Mouse (Mus musculus): ENCODE results near the gene Kiss1r. TPM values are rescaled to one million over a fixed set of nuclear protein-coding genes. Genes with fewer than 3 reads are reported as not detected.
"Not testable (repeated sequence)": the region's sequence is repeated elsewhere in the genome, so short reads cannot be mapped to it uniquely, and the experiment has no call there.

Gene Kiss1r
- polyA plus RNA-seq, 1 experiment from 2014 or later: 0.68 TPM

- Histone ChIP-seq H3K36me3 (ENCODE audit: control insufficient read depth, insufficient read depth, low read length) (no peaks in the 10 kb centered on the region), H3K9ac (ENCODE audit: low read depth, low read length) (0 out of 2 replicates have a peak overlapping the region, but pooled peaks have one; percentile 2), H3K9me3 (ENCODE audit: control insufficient read depth, low read length) (no peaks in the 10 kb centered on the region), H3K4me3 (ENCODE audit: low read length) (no peak overlapping the region), H3K4me2 (ENCODE audit: low read depth, low read length) (no peak overlapping the region), H3K27ac (ENCODE audit: low read length) (no peak overlapping the region), H3K27me3 (replicated peaks; ENCODE audit: control insufficient read depth, insufficient read depth, low read length) (0 out of 2 replicates have a peak, but pooled peaks cover 3% of the 10 kb centered on the region), H3K4me1 (ENCODE audit: control insufficient read depth, insufficient read depth, low read length) (peaks cover 28% of the 10 kb centered on the region)
- ATAC-seq: 0 out of 2 replicates have a peak, but pooled peaks have one; percentile 31
- 14% methylated on average over 9 of the region's 9 CpGs for WGBS
Observed at GRCm38 (mm10) chr10:79880721-79881120, 36.0 kb upstream of the Kiss1r start.

- Histone ChIP-seq H3K36me3 (ENCODE audit: control insufficient read depth, insufficient read depth, low read length) (no peaks in the 10 kb centered on the region), H3K27ac (ENCODE audit: low read length) (no peak overlapping the region), H3K4me2 (ENCODE audit: low read depth, low read length) (peak overlapping the region; percentile 53), H3K4me1 (ENCODE audit: control insufficient read depth, insufficient read depth, low read length) (peaks cover 26% of the 10 kb centered on the region), H3K9me3 (ENCODE audit: control insufficient read depth, low read length) (no peaks in the 10 kb centered on the region), H3K9ac (ENCODE audit: low read depth, low read length) (peak overlapping the region; percentile 49; the same call in 1 of the 2 replicates), H3K4me3 (ENCODE audit: low read length) (no peak overlapping the region; the same call in 1 of the 2 replicates), H3K27me3 (replicated peaks; ENCODE audit: control insufficient read depth, insufficient read depth, low read length) (0 out of 2 replicates have a peak, but pooled peaks cover 3% of the 10 kb centered on the region)
- peak; percentile 27; the same call in 1 of the 2 replicates for ATAC-seq
- WGBS: 7% methylated on average over 22 of the region's 22 CpGs
Observed at GRCm38 (mm10) chr10:79881981-79882380, 34.8 kb upstream of the Kiss1r start.

DNA sequence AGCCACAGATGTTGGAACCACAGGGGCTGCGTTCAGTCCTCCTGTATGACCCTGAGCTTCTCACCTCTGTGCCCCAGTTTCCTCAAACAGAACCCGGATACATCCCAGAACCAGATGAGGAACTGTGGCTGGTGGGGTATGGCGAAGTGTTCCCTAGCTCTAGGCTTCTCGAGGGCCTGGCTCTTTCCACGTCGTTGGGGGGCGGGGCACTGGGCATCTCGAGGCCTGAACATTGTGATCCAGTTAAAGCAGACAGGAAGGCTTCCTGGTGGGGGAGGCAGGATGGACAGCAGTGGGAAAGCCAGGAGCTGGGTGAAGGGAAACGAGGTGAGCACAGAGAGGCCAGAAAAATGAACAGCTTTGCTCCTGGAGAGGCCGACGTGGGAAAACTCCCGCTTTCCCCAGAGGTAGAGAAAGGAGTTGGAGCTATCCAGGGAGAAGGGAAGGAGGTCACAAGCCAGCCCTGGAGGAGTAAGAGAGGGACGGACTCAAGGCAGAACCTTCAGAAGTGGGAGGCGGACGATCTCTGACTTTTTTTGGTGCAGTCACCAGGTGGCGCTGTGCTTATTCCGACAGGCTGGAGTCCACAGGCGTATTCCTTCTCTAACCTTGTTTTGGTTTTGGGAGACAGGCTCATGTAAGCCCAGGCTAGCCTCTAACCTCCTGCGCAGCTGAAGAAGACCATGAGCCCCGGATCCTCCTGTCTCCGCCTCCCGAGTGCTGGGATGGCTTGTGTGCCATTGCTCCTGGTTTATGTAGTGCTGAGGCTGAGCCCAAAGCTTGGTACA, 33.3 kb upstream of the Kiss1r start:
- H3K4me2 ChIP-seq (ENCODE audit: low read depth, low read length): no peak overlapping the region

GRCm38 (mm10) chr10:79884446-79884845, 32.3 kb upstream of the Kiss1r start:
- Histone ChIP-seq H3K9me3 (ENCODE audit: control insufficient read depth, low read length) (no peaks in the 10 kb centered on the region), H3K36me3 (ENCODE audit: control insufficient read depth, insufficient read depth, low read length) (no peaks in the 10 kb centered on the region), H3K9ac (ENCODE audit: low read depth, low read length) (no peak overlapping the region), H3K4me2 (ENCODE audit: low read depth, low read length) (no peak overlapping the region), H3K4me1 (ENCODE audit: control insufficient read depth, insufficient read depth, low read length) (peaks cover 23% of the 10 kb centered on the region), H3K4me3 (ENCODE audit: low read length) (no peak overlapping the region), H3K27me3 (replicated peaks; ENCODE audit: control insufficient read depth, insufficient read depth, low read length) (0 out of 2 replicates have a peak, but pooled peaks cover 3% of the 10 kb centered on the region), H3K27ac (ENCODE audit: low read length) (no peak overlapping the region)
- ATAC-seq: no peak
- 66% methylated on average over 4 of the region's 4 CpGs for WGBS

More for the DNA sequence above, 33.3 kb upstream of the Kiss1r start:
- Histone ChIP-seq H3K4me3 (ENCODE audit: low read length) (no peak overlapping the region), H3K4me1 (ENCODE audit: control insufficient read depth, insufficient read depth, low read length) (peaks cover 24% of the 10 kb centered on the region), H3K27me3 (replicated peaks; ENCODE audit: control insufficient read depth, insufficient read depth, low read length) (0 out of 2 replicates have a peak, but pooled peaks cover 3% of the 10 kb centered on the region), H3K36me3 (ENCODE audit: control insufficient read depth, insufficient read depth, low read length) (no peaks in the 10 kb centered on the region), H3K27ac (ENCODE audit: low read length) (no peak overlapping the region), H3K9me3 (ENCODE audit: control insufficient read depth, low read length) (no peaks in the 10 kb centered on the region), H3K9ac (ENCODE audit: low read depth, low read length) (peak overlapping the region; percentile 44)
- ATAC-seq: 0 out of 2 replicates have a peak, but pooled peaks have one; percentile 23
- 20% methylated on average over 22 of the region's 22 CpGs for WGBS

GRCm38 (mm10) chr10:79884938-79885337, 31.8 kb upstream of the Kiss1r start:
- not testable (repeated sequence) for ATAC-seq; H3K9ac ChIP-seq (ENCODE audit: low read depth, low read length); H3K4me3 ChIP-seq (ENCODE audit: low read length); H3K9me3 ChIP-seq (ENCODE audit: control insufficient read depth, low read length); H3K4me2 ChIP-seq (ENCODE audit: low read depth, low read length); H3K27ac ChIP-seq (ENCODE audit: low read length); H3K27me3 ChIP-seq (replicated peaks; ENCODE audit: control insufficient read depth, insufficient read depth, low read length); H3K36me3 ChIP-seq (ENCODE audit: control insufficient read depth, insufficient read depth, low read length)
- 48% methylated on average over 2 of the region's 3 CpGs for WGBS
- H3K4me1 ChIP-seq (ENCODE audit: control insufficient read depth, insufficient read depth, low read length): peaks cover 18% of the 10 kb centered on the region

GRCm38 (mm10) chr10:79886054-79886453, 30.7 kb upstream of the Kiss1r start, which contains the start of gene Elane:
Gene Elane (plus strand): TSS chr10:79886247.
- H3K9me3 ChIP-seq (ENCODE audit: control insufficient read depth, low read length): no peaks in the 10 kb centered on the region
- no peak within 1 kb of the TSS for H3K4me3 ChIP-seq (ENCODE audit: low read length)
- no peak for ATAC-seq
- 0 out of 2 replicates have a peak, but pooled peaks cover 3% of the 10 kb centered on the region for H3K27me3 ChIP-seq (replicated peaks; ENCODE audit: control insufficient read depth, insufficient read depth, low read length)
- no peak within 1 kb of the TSS for H3K4me2 ChIP-seq (ENCODE audit: low read depth, low read length)
- no peaks in the 10 kb centered on the region for H3K36me3 ChIP-seq (ENCODE audit: control insufficient read depth, insufficient read depth, low read length)
- H3K4me1 ChIP-seq (ENCODE audit: control insufficient read depth, insufficient read depth, low read length): peaks cover 9% of the 10 kb centered on the region
- no peak within 1 kb of the TSS for H3K9ac ChIP-seq (ENCODE audit: low read depth, low read length)
- no peak within 1 kb of the TSS for H3K27ac ChIP-seq (ENCODE audit: low read length)
- WGBS: 81% methylated on average over 6 of the region's 6 CpGs

GRCm38 (mm10) chr10:79886611-79887010, 30.2 kb upstream of the Kiss1r start:
- Histone ChIP-seq H3K9me3 (ENCODE audit: control insufficient read depth, low read length) (no peaks in the 10 kb centered on the region), H3K9ac (ENCODE audit: low read depth, low read length) (no peak overlapping the region), H3K27ac (ENCODE audit: low read length) (no peak overlapping the region), H3K4me2 (ENCODE audit: low read depth, low read length) (no peak overlapping the region), H3K36me3 (ENCODE audit: control insufficient read depth, insufficient read depth, low read length) (no peaks in the 10 kb centered on the region), H3K27me3 (replicated peaks; ENCODE audit: control insufficient read depth, insufficient read depth, low read length) (0 out of 2 replicates have a peak, but pooled peaks cover 3% of the 10 kb centered on the region), H3K4me1 (ENCODE audit: control insufficient read depth, insufficient read depth, low read length) (peaks cover 8% of the 10 kb centered on the region; the same call in 1 of the 2 replicates), H3K4me3 (ENCODE audit: low read length) (no peak overlapping the region)
- ATAC-seq: no peak
- 83% methylated on average over 8 of the region's 8 CpGs for WGBS

DNA sequence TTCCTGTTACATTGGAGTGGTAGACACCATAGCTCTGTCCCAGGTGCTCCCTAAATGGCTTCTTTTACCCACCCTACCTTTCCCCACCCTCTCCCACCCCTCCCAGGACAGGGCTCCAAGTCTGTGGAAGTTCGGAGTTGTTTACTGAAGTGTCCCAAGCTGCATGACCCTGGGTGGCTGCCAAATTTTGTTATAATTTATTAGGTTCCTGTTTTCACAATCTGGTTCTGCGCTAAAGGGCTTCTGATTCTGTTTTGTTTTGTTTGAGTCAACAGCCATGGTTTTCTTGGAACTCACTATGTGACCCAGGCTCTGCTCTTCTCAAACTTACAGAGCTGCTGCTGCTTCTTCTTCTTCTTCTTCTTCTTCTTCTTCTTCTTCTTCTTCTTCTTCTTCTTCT, 27.4 kb upstream of the Kiss1r start:
- 53% methylated on average over 2 of the region's 2 CpGs for WGBS
- H3K4me2 ChIP-seq (ENCODE audit: low read depth, low read length): no peak overlapping the region
- no peak for ATAC-seq

DNA sequence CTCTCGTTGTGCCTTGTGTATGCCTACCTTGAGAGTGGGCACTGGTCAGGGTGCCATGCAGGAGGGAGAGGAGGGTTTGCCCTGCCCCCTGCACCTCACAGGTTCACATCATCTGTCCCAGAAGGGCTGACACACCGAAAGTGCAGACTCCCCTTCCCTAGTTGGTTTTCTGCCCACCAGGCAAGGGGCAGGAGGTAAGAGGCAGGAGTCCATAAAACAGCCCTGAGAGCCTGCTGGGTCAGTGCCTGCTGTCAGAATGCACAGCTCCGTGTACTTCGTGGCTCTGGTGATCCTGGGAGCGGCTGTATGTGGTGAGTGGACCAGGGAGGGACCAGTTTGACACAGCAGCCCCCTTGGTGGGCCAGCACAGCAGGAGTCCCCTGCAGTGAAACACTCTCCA, 26.1 kb upstream of the Kiss1r start, which contains the start of gene Cfd:
Cfd (plus strand) TSS at position 184 of the 400 bp plus-strand sequence.
- Histone ChIP-seq H3K4me2 (ENCODE audit: low read depth, low read length) (no peak within 1 kb of the TSS), H3K9ac (ENCODE audit: low read depth, low read length) (no peak within 1 kb of the TSS), H3K36me3 (ENCODE audit: control insufficient read depth, insufficient read depth, low read length) (0 out of 2 replicates have a peak, but pooled peaks cover 5% of the 10 kb centered on the region), H3K27me3 (replicated peaks; ENCODE audit: control insufficient read depth, insufficient read depth, low read length) (no peaks in the 10 kb centered on the region), H3K4me1 (ENCODE audit: control insufficient read depth, insufficient read depth, low read length) (no peaks in the 10 kb centered on the region), H3K4me3 (ENCODE audit: low read length) (no peak within 1 kb of the TSS), H3K9me3 (ENCODE audit: control insufficient read depth, low read length) (no peaks in the 10 kb centered on the region), H3K27ac (ENCODE audit: low read length) (no peak within 1 kb of the TSS)
- no peak for ATAC-seq
- 43% methylated on average over 5 of the region's 5 CpGs for WGBS

More for the DNA sequence above, 27.4 kb upstream of the Kiss1r start:
- no peak overlapping the region for H3K4me3 ChIP-seq (ENCODE audit: low read length)
- H3K4me1 ChIP-seq (ENCODE audit: control insufficient read depth, insufficient read depth, low read length): no peaks in the 10 kb centered on the region
- H3K27me3 ChIP-seq (replicated peaks; ENCODE audit: control insufficient read depth, insufficient read depth, low read length): no peaks in the 10 kb centered on the region
- no peak overlapping the region for H3K9ac ChIP-seq (ENCODE audit: low read depth, low read length)
- no peaks in the 10 kb centered on the region for H3K9me3 ChIP-seq (ENCODE audit: control insufficient read depth, low read length)
- H3K36me3 ChIP-seq (ENCODE audit: control insufficient read depth, insufficient read depth, low read length): no peaks in the 10 kb centered on the region
- H3K27ac ChIP-seq (ENCODE audit: low read length): no peak overlapping the region

Data from intestine, embryonic 16.5 days (tissue).